Mouse (Mus musculus): ENCODE results near the gene Setd3.

The Setd3 gene

GRCm38 (mm10) chr12:108072907-108073306, 106.2 kb downstream of the Setd3 start:
- no peak for DNase-seq (ENCODE audit: low read depth, low spot score)

- DNase-seq (ENCODE audit: low read depth, low spot score) = no peak
Observed at GRCm38 (mm10) chr12:108070685-108071662, 108.1 kb downstream of the Setd3 start.

- no peak for DNase-seq (ENCODE audit: low read depth, low spot score)
Observed at GRCm38 (mm10) chr12:108069504-108069903, 109.6 kb downstream of the Setd3 start.

GRCm38 (mm10) chr12:108067811-108068375, 111.2 kb downstream of the Setd3 start:
- DNase-seq (ENCODE audit: low read depth, low spot score) = no peak

DNA sequence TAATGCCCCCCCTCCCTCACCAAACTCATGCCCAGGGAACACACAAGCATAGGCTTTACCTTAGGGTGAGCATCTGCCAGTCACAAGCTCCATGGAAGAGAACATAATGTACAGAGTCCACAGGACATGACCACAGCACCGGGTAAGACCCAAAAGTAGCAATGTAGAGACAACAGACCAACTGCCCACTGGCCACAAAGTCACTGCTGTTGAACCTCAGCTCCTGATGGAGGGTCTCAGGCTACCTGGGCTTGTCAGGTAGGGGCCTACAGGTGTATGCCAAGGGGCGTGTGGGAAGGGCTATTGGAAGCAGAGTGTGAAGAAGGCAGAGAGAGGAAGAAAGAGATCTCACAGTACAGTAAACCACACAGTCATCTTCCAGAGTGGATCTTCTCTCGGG, 111.9 kb downstream of the Setd3 start:
- DNase-seq (ENCODE audit: low read depth, low spot score) = no peak

DNA sequence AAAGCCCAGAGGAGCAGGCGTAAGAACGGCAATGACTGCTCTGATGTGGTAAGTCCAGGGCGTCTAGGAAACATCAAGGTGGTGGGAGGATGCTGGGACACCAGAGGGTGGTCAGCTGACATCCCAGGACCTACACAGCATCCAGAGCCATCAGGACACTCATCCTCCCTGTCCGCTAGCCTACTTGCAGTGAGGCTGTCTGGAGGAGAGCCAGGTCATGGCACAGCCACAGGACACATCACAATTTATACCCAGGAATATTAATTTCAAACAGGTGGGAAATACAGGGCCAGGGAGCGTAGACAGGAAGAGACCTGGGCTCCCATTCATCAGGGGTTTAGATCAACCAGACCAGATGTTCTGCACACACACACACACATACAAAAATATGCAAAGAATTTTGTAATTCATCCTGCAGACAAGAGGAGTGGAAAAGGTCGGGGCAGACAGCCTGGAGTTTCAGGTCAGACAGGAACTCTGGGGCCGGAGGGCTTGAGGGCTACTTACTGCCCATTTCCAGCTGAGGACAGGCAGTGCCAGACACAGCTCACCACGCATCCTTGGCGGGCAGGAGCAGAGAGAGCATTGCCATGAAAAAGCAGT, 114.6 kb downstream of the Setd3 start:
- DNase-seq (ENCODE audit: low read depth, low spot score) = no peak

DNA sequence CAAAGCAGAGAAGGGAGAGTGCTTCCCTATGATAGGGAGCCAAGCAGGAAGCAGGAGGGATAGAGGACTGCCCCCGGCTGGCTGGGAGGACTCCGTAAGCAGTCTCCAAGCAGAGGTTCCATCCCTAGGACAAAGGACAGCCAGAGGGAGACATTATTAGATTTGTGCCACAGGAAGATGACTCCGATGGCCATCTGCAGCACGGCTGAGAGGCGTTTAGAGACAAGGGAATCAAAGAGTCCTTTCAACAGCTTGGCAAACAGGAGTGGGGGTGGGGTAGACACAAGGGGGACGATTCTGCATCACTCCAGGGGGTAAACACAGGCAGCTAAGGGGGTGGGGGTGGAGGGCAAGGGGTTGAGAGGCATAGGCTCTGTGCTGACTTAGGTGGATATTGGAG, 115.1 kb downstream of the Setd3 start:
- peak; percentile 43 for DNase-seq (ENCODE audit: low read depth, low spot score)

DNA sequence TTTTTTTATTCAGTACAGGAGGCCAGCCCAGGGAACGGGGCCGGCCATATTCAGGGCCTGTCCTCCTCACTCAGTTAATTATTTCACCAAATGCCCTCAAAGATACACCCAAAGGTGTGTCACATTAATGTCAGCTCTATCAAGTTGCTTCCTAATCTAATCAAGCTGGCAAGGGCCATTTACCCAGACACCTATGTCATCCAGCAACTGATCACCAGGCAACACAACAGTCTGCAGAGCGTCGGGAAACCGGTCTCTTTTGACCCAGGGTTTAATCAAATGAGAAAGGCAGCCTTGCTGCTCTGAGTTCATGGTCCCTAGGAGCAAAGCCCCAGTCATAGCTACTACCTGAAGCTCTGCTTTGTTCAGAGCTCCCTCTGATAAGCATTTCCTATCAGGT, 117.0 kb downstream of the Setd3 start:
- DNase-seq (ENCODE audit: low read depth, low spot score) = no peak

DNA sequence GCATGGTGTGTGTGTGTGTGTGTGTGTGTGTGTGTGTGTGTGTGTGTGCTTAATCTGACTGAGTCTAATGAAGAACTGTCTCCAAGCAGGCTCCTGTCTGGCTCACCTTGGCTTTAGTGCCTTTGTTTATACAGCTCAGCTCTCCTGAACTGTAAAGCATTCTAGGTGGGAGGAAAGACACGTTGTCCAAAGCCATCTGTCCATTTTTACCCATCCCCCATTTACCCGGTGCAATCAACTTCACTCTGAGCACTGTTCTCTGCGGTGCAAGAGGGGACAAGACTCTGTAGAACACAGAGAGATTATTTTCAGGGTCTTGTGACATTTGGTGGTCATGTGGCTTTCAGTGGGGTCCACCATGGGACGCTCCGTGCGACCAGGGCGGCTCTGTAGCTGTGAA, 117.5 kb downstream of the Setd3 start:
- DNase-seq (ENCODE audit: low read depth, low spot score) = no peak
